Mouse (Mus musculus) heart, adult 2 months (tissue): ENCODE results near the gene Lrrc8d.

Experiments
- CTCF ChIP-seq: fragments of 200-600 bp; IDR thresholded peaks from 2 replicates; pipeline ENCODE4 v1.8.1; 2022; ENCODE audit warnings: antibody characterized with exemption, mild to moderate bottlenecking, moderate library complexity
- EP300 ChIP-seq: fragments of 200-500 bp; IDR thresholded peaks from 2 replicates; pipeline ENCODE4 v1.6.1; 2011; ENCODE audit warnings: low read depth, low read length, control low read depth; ENCODE audit not compliant: insufficient read depth
- POLR2A ChIP-seq: fragments of 200-500 bp; IDR thresholded peaks from 2 replicates; pipeline ENCODE4 v1.6.1; 2011; ENCODE audit warnings: mild to moderate bottlenecking, low read depth, low read length, control low read depth; ENCODE audit not compliant: insufficient read depth

DNA sequence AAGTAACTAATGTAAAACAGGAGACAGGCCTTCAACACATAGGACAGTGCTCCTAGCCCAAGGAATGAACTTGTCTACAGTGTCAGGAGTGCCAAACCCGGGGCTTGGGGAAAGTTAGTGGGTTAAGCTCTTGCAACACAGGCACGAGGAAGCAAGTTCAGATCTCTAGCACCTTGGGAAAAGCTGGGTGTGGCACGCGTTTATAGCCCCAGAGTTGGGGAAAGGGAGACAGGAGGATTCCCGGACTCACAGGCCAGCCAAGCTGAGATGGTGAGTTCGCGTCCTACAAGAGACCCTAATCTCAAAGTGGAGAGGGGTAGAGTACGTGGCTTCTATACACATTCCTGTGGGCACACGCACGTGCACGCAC lies 3.5 kb downstream of the Lrrc8d start:
- TF ChIP-seq EP300 (no peak), CTCF (no peak), POLR2A (no peak)
